Mouse (Mus musculus): ENCODE data around the gene Ttc8.

DNA sequence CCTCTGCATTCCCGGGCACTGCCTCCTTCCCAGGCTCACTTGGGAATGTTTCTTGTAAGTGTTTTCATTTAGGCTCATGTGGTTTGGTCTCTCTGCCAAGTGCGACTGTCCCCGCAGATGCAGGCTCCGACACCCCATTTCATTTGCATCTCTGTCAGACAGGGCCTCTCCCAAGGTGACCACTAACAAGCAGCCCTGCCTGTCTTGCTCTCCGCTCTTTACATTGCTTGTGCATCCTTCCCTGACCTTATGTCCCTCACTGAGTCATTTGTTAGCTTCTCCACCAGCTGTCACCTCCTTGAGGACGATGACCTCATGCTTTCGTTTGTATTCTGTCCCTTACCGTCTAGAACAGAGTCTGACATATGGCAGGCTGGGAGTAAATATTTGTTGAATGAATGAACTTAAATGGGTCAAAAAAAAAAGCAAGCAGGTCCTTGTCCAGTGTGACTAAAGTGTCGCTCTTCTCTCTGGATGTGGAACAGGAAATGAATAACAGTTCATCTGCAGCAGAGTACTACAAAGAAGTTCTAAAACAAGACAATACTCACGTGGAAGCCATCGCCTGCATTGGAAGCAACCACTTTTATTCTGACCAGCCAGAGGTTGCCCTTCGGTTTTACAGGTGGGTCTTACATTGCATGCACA, 53.9 kb downstream of the Ttc8 start:
- no peak for TF ChIP-seq CTCF (IDR thresholded peaks at IDR 0.05)
- no peak for TF ChIP-seq EP300 (IDR thresholded peaks at IDR 0.05)

All from lung, postnatal 0 days (tissue).